Mouse (Mus musculus): ENCODE data around the gene Plxna3.

DNA sequence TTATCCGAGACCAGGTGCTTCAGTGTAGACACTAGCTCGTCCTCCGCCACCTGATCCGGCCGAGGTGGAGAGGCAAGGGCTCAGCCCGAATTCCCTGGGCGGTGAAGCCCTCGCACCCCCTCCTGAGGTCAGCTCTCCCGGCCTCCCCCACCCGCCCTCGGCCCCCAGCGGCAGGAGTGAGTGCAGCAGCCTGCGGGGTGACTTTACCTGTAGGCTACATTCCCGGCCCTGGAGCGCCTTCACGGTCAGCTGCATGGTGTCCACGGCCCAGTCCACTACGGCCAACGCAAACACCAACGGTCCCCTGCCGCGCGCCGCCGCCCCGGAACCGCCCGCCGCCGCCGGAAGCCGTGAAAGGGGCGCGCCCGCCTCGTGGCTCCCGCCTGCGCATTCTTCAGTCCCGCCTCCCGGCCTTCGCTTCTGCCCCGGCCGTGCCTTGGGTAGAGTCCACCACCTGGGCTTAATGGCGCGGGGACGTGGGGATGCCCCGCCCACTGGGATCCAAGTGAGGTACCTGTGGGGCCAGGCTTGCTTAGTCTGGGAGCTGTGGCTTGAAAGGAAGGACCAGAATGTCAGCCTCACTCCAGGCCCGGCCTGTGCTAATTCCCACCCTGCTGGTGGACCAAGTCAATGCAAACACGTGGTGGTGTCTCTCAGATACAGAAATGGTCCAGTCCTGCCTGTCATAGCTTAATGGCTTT, 39.5 kb downstream of the Plxna3 start:
- TF ChIP-seq GATA1 (IDR thresholded peaks at IDR 0.05; ENCODE audit: borderline replicate concordance, low read length) (no peak), FLI1 (IDR thresholded peaks at IDR 0.05; ENCODE audit: low read length) (no peak)

Data from megakaryocyte, embryonic 14.5 days (primary cell).